Mouse (Mus musculus) heart, adult 10 weeks (tissue): Measurements from ENCODE around the gene Prok1. TPM values are rescaled to one million over a fixed set of nuclear protein-coding genes. Genes with fewer than 3 reads are reported as not detected.

ENCODE experiments used
- polyA plus RNA-seq: library from polyadenylated mRNA; stranded (reverse); fragments of 350-450 nt; fragmentation: Illumina TruSeq; extraction: RNeasy Lipid Tissue Mini Kit (QIAGEN cat#74804); gene quantifications from one replicate; pipeline ENCODE4 v1.2.3, GENCODE M21; 2014; ENCODE audit warnings: low read depth, low replicate concordance

Prok1 gene
- not detected for polyA plus RNA-seq

GRCm38 (mm10) chr3:107239607-107240006 is at the start of gene Prok1:
Gene Prok1 (minus strand): TSS chr3:107239707.

DNA sequence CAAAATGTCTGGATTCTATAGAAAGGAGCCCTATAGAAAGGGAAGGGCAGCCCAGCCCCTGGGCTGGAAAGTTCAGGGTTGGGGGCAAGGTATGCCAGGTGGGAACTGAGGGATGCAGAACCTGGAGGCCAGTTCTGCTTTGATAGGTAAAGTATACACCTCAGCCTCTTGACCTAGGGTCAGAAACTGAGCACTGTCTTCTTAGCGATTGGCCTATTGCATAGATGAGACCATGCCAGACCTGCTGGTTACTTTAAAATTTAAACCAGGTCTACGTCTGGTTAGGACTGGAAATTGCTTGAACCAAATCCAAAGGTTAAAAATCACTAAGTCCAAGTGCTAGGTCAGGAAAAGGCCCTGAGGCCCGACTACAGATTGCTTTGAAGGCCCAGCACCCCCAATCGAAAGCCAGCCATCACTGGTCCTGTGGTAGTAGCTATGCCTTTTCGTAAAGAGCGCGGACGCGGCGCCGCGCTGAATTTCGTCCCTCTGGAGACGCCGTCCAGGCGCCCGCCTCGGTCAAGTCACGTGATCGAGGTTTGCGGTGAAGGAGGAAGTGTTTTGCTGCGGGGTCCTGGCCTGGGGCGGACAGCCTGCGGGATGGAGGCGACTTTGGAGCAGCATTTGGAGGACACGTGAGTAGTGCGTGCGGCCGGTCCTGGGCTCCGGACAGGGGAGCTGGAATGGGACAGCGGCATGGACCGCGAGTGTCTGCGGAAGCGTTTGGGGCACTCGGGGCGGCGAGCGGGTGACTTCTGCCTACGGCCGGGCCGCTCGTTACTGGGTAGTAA is 39.2 kb upstream of the Prok1 start, which contains the start of gene Lamtor5:
Gene Lamtor5, plus strand, starts transcription at position 380 of the 791 bp plus-strand sequence.

GRCm38 (mm10) chr3:107230527-107230926 is 9.0 kb downstream of the Prok1 start, which contains the start of gene A630076J17Rik:
Gene A630076J17Rik (plus strand): TSS chr3:107230614.

DNA sequence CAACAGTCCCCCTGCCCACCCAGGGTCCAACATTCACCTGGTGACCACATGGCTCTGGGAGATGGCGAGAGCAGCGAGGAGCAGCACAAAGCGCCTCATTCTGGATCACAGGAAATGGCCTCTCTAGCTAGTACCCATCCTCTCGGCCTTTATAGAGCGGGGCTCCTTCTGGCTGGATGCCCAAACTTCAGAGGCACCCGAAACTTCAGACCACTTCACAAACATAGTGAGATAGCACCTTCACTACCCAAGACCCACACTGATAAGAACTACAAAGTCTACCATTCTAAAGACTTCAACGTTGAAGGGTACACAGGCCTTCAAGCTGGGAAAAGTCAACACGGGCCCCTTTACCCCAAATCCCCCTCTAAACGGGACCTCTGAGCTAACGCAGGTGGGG is 17.9 kb downstream of the Prok1 start, which contains the start of gene Cym:
Gene Cym, minus strand, starts transcription at position 125 of the 400 bp plus-strand sequence.

Other genes starting within 250 kb of the Prok1 start
- gene Kcna3, start 203.5 kb downstream of the Prok1 start, polyA plus RNA-seq, result not detected
- gene Kcna2, start 138.6 kb downstream of the Prok1 start, polyA plus RNA-seq, result 1.3 TPM
- gene Kcna10, start 56.7 kb downstream of the Prok1 start, polyA plus RNA-seq, result not detected
- gene Cym, start 18.0 kb downstream of the Prok1 start, polyA plus RNA-seq, result not detected
- not detected for gene A630076J17Rik, start 9.1 kb downstream of the Prok1 start, polyA plus RNA-seq
- 110 TPM for gene Lamtor5, start 39.2 kb upstream of the Prok1 start, polyA plus RNA-seq
- gene Slc16a4, start 51.5 kb upstream of the Prok1 start, polyA plus RNA-seq, result not detected
- gene Rbm15, start 94.0 kb upstream of the Prok1 start, polyA plus RNA-seq, result 8.9 TPM
- 0.34 TPM for gene Kcnc4, start 219.8 kb upstream of the Prok1 start, polyA plus RNA-seq